20 mouse cellular contexts compared by ENCODE assay signal in genomic region chr6:121011709-121012108, GRCm38 (mm10).
DNase-seq lines count a peak whose midpoint lies in the region; ATAC-seq and TF ChIP-seq lines count a peak whose summit lies in the region.
"Had no signal": no experiment of that assay in that cellular context is flagged by ENCODE, and none has a peak within 500 bp of the region (broad histone marks: within the 10 kb centered on the region; RNA-seq: fewer than 3 reads in every experiment).

No protein-coding gene starts in this region.

- peak; percentile 45 for DNase-seq in kidney, postnatal 14 days
- no peak for DNase-seq in kidney, adult 8-10 months
- peak; percentile 91 for DNase-seq in lung, postnatal 0 days (ENCODE audit: low spot score)
- peak; percentile 78 for DNase-seq in lung, postnatal 36 days
- no peak for DNase-seq in thymus, adult 18-20 months
- no peak for DNase-seq in T-cell, adult 2 months (ENCODE audit: low spot score)
- no peak for DNase-seq in midbrain, embryonic 11.5 days (ENCODE audit: low spot score, missing footprints)
- DNase-seq: adrenal gland, postnatal 10 days; cerebellum, adult 18-20 months; heart, postnatal 4 days; layer of hippocampus, adult 9-11 months; liver, embryonic 13.5 days; thymus, postnatal 14 days had no signal

- H3K4me3 ChIP-seq in lung, postnatal 0 days (ENCODE audit: low read depth, low read length): no peak overlapping the region
- no peak overlapping the region for H3K4me3 ChIP-seq in midbrain, embryonic 11.5 days (ENCODE audit: low read depth, low read length)
- H3K4me3 ChIP-seq: embryonic facial prominence, embryonic 15.5 days; forebrain, embryonic 15.5 days; heart, embryonic 15.5 days; left cerebral cortex, adult 2 months; liver, embryonic 13.5 days; midbrain, embryonic 10.5 days; neural tube, embryonic 15.5 days had no signal

- peak; percentile 88 for ATAC-seq in lung, postnatal 0 days
- no peak for ATAC-seq in midbrain, embryonic 11.5 days (ENCODE audit: low FRiP score)
- ATAC-seq: forebrain, embryonic 15.5 days had no signal

- no peak overlapping the region for H3K9ac ChIP-seq in lung, postnatal 0 days (replicated peaks; ENCODE audit: low read depth)
- no peak overlapping the region for H3K9ac ChIP-seq in midbrain, embryonic 11.5 days (ENCODE audit: low read length)
- H3K9ac ChIP-seq: embryonic facial prominence, embryonic 15.5 days; forebrain, embryonic 15.5 days; heart, embryonic 15.5 days; hindbrain, embryonic 14.5 days; liver, embryonic 13.5 days; neural tube, embryonic 15.5 days had no signal

- no peaks in the 10 kb centered on the region for H3K27me3 ChIP-seq in lung, postnatal 0 days (replicated peaks; ENCODE audit: insufficient read depth, low read length)
- no peaks in the 10 kb centered on the region for H3K27me3 ChIP-seq in midbrain, embryonic 11.5 days (ENCODE audit: control insufficient read depth, insufficient read depth, low read length)
- H3K27me3 ChIP-seq: embryonic facial prominence, embryonic 15.5 days; forebrain, embryonic 15.5 days; heart, embryonic 15.5 days; liver, embryonic 13.5 days; neural tube, embryonic 15.5 days had no signal

- TF ChIP-seq CTCF in lung, postnatal 0 days (IDR thresholded peaks at IDR 0.05): no peak

- no peak overlapping the region for H3K4me2 ChIP-seq in lung, postnatal 0 days (replicated peaks; ENCODE audit: low read depth, low read length)
- no peak overlapping the region for H3K4me2 ChIP-seq in midbrain, embryonic 11.5 days
- H3K4me2 ChIP-seq: embryonic facial prominence, embryonic 15.5 days; forebrain, embryonic 15.5 days; heart, embryonic 15.5 days; hindbrain, embryonic 14.5 days; liver, embryonic 13.5 days; neural tube, embryonic 15.5 days had no signal

- H3K27ac ChIP-seq in lung, postnatal 0 days (ENCODE audit: low read length): no peak overlapping the region; the same call in 1 of the 2 replicates
- H3K27ac ChIP-seq in midbrain, embryonic 11.5 days (ENCODE audit: low read depth, low read length): no peak overlapping the region
- H3K27ac ChIP-seq: embryonic facial prominence, embryonic 15.5 days; forebrain, embryonic 15.5 days; heart, embryonic 15.5 days; hindbrain, embryonic 14.5 days; left cerebral cortex, adult 2 months; liver, embryonic 13.5 days; midbrain, embryonic 10.5 days; neural tube, embryonic 15.5 days had no signal

- 0 out of 2 replicates have a peak, but pooled peaks cover 4% of the 10 kb centered on the region for H3K4me1 ChIP-seq in lung, postnatal 0 days (ENCODE audit: insufficient read depth, low read depth, low read length)
- no peaks in the 10 kb centered on the region for H3K4me1 ChIP-seq in midbrain, embryonic 11.5 days (ENCODE audit: control insufficient read depth, insufficient read depth, low read length)
- H3K4me1 ChIP-seq: embryonic facial prominence, embryonic 15.5 days; forebrain, embryonic 15.5 days; liver, embryonic 13.5 days; midbrain, embryonic 10.5 days had no signal

- WGBS in lung, postnatal 0 days: 55% methylated on average over 11 of the region's 11 CpGs
- 91% methylated on average over 11 of the region's 11 CpGs for WGBS in midbrain, embryonic 11.5 days

- TF ChIP-seq EP300 in lung, postnatal 0 days (IDR thresholded peaks at IDR 0.05): no peak

- no peaks in the 10 kb centered on the region for H3K9me3 ChIP-seq in lung, postnatal 0 days (ENCODE audit: low read length)
- H3K9me3 ChIP-seq in midbrain, embryonic 11.5 days (ENCODE audit: control insufficient read depth, low read length): no peaks in the 10 kb centered on the region
- H3K9me3 ChIP-seq: embryonic facial prominence, embryonic 15.5 days; forebrain, embryonic 15.5 days; heart, embryonic 15.5 days; liver, embryonic 13.5 days; midbrain, embryonic 10.5 days; neural tube, embryonic 15.5 days had no signal

- peaks cover 13% of the 10 kb centered on the region; the same call in 1 of the 2 replicates for H3K36me3 ChIP-seq in lung, postnatal 0 days (ENCODE audit: insufficient read depth, low read length)
- H3K36me3 ChIP-seq in midbrain, embryonic 11.5 days (ENCODE audit: control insufficient read depth, insufficient read depth, low read length): no peaks in the 10 kb centered on the region

Comparison
In these comparisons a context has a peak if more than half of its experiments do, and no peak if none do; other contexts are left out.
1. DNase-seq: peak in kidney, postnatal 14 days (single experiment), lung, postnatal 0 days (single experiment) and lung, postnatal 36 days (single experiment); none in kidney, adult 8-10 months (0 of 2), thymus, adult 18-20 months (0 of 2), T-cell, adult 2 months (single experiment) and midbrain, embryonic 11.5 days (single experiment).